Mouse (Mus musculus) brain, embryonic 14.5 days (tissue): ENCODE measurements at regions not wholly inside any gene's neighbourhood (a gene's known extent, or its start where the extent isn't known, plus 50 kb on each side); places are given as distances from the start of the nearest gene placed in this dataset.

Experiments
- DNase-seq: peaks from one replicate; pipeline ENCODE4 v3.0.0-alpha.2; 2011; ENCODE audit warnings: low read depth
- CTCF ChIP-seq: fragments of 200-500 bp; IDR thresholded peaks from 2 replicates; pipeline ENCODE4 v1.5.1; 2012; ENCODE audit warnings: inconsistent platforms, mild to moderate bottlenecking, moderate library complexity, borderline replicate concordance; ENCODE audit not compliant: insufficient read depth, insufficient read length; ENCODE audit errors: extremely low read depth
- POLR2A ChIP-seq: fragments of 200-500 bp; IDR thresholded peaks from 2 replicates; pipeline ENCODE4 v1.6.1; 2012; ENCODE audit warnings: mild to moderate bottlenecking, inconsistent platforms, borderline replicate concordance; ENCODE audit not compliant: poor library complexity, insufficient read depth, insufficient read length, severe bottlenecking; ENCODE audit errors: extremely low read depth

DNA sequence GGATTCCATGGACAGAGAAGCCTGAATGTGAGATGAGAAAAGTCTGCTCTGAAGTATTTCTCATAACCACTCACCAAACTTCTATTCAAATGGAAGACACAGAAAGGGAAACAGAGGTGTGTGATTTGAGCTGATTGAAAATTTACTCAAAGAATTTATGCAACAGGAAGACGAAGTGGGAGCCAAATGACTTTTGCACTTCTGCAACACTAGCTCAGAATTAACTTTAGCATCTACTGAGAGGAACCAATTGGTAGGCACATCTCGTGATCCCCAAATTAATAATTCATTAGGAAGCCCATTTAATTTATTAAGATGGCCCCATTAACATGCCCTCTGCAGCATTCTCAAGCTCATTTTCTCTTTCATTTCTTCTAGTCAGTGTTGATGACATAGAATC, 62.5 kb upstream of the Alk start:
- no peak for DNase-seq
- TF ChIP-seq CTCF: no peak

DNA sequence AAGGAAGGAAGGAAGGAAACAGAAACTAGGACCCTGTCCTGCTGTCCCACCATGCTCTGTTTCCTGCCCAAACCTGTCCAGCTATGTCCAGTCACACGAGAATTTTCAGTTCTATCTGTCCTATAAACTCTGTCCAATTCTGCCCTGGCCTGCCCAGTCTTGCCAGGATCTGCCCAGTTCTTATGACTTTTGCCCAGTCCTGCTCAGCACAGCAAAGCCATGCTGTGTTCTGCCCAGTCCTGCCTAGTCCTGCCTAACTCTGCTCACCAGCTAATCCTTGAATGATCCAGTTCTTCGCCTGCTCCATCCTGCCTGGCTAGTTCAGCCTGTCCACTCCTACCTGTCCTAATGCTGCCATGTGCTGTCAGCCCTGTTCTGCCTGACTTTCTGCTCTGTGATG, 57.3 kb upstream of the Alk start:
- no peak for DNase-seq
- TF ChIP-seq CTCF: no peak

DNA sequence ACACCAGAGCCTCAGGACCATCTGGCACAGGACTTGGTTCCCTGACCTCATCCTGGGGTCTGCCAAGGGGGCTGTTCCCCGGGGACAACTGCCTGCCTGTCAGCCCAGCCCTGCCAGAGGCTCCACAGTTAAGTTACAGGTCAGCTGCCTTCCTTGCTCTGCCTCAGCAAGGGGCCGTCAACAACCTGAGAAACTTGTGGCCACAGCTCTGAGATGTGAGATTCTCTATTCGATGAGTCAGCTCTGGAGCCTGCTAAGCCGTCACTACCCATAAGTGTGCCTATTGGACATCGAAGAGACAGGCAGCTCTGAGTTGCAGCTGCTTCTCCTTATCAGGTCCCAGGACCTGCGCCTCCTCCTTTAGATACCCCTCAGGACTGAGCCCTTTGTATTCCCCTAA, 54.3 kb upstream of the Alk start:
- no peak for DNase-seq

DNA sequence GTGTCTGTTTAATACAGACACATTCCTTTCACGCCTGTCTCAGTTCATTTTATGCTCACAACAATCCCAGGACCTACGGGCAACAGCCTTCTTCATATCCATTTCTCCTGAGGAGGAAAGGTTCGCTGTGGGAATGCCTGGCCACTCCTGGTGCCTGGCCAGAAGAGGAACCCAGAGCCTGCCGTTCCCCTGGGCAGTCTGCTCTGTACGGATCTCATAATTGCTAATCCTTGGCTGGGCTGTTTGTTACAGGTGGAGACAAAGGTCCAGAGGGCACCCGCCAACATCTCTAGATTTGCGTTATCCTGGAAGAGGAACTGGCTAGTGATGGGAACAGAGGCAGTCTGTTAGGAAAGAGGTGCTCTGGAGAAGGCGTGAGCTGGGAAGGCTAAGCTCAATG, 53.4 kb upstream of the Alk start:
- peak; percentile 8 for DNase-seq
- TF ChIP-seq POLR2A (no peak), CTCF (no peak)

More for the DNA sequence above, 54.3 kb upstream of the Alk start:
- no peak for TF ChIP-seq POLR2A
- no peak for TF ChIP-seq CTCF
